Mouse (Mus musculus): ENCODE measurements at regions not wholly inside any gene's neighbourhood (a gene's known extent, or its start where the extent isn't known, plus 50 kb on each side); places are given as distances from the start of the nearest gene placed in this dataset.

- DNase-seq, result no peak
Measured at GRCm38 (mm10) chr7:71873817-71874216, 432.6 kb downstream of the Mctp2 start.

GRCm38 (mm10) chr7:71872912-71873311 is 433.5 kb downstream of the Mctp2 start:
- no peak for DNase-seq

GRCm38 (mm10) chr7:71867090-71867489 is 439.3 kb downstream of the Mctp2 start:
- peak; percentile 5 for DNase-seq

- no peak for DNase-seq
Measured at GRCm38 (mm10) chr7:71865371-71866166, 440.8 kb downstream of the Mctp2 start.

- DNase-seq, result no peak
Measured at GRCm38 (mm10) chr7:71852864-71853263, 453.5 kb downstream of the Mctp2 start.

- DNase-seq, result no peak
Measured at GRCm38 (mm10) chr7:71849174-71849573, 457.2 kb downstream of the Mctp2 start.

- no peak for DNase-seq
Measured at GRCm38 (mm10) chr7:71837845-71838244, 468.6 kb downstream of the Mctp2 start.

- DNase-seq, result no peak
Measured at GRCm38 (mm10) chr7:71831790-71832525, 474.4 kb downstream of the Mctp2 start.

GRCm38 (mm10) chr7:71829567-71829966 is 476.8 kb downstream of the Mctp2 start:
- no peak for DNase-seq

- DNase-seq, result no peak
Measured at GRCm38 (mm10) chr7:71816138-71816537, 464.9 kb upstream of the Gm10295 start.

- no peak for DNase-seq
Measured at GRCm38 (mm10) chr7:71794201-71794600, 442.9 kb upstream of the Gm10295 start.

- DNase-seq, result no peak
Measured at GRCm38 (mm10) chr7:71788401-71788800, 437.1 kb upstream of the Gm10295 start.

- no peak for DNase-seq
Measured at GRCm38 (mm10) chr7:71782496-71782895, 431.2 kb upstream of the Gm10295 start.

- DNase-seq, result no peak
Measured at GRCm38 (mm10) chr7:71749886-71750285, 398.6 kb upstream of the Gm10295 start.

- no peak for DNase-seq
Measured at GRCm38 (mm10) chr7:71746118-71746897, 395.0 kb upstream of the Gm10295 start.

- DNase-seq, result no peak
Measured at GRCm38 (mm10) chr7:71728509-71728908, 377.2 kb upstream of the Gm10295 start.

- DNase-seq, result no peak
Measured at GRCm38 (mm10) chr7:71708209-71708608, 356.9 kb upstream of the Gm10295 start.

GRCm38 (mm10) chr7:71706201-71706600 is 354.9 kb upstream of the Gm10295 start:
- DNase-seq, result no peak

- no peak for DNase-seq
Measured at GRCm38 (mm10) chr7:71705426-71706050, 354.3 kb upstream of the Gm10295 start.

GRCm38 (mm10) chr7:71704661-71705240 is 353.5 kb upstream of the Gm10295 start:
- DNase-seq, result no peak

Measured in cerebellum, adult 11 months (tissue).